Mouse (Mus musculus) E14TG2a.4 (cell line): ENCODE data around the gene Rcl1.

ENCODE experiments used
- CTCF ChIP-seq: conservative IDR thresholded peaks from 2 replicates; pipeline ENCODE4 v1.5.1; 2014; ENCODE audit warnings: low read length
- POU5F1 ChIP-seq: IDR thresholded peaks from 2 replicates; pipeline ENCODE4 v1.6.1; 2014; ENCODE audit warnings: low read length, borderline replicate concordance

- TF ChIP-seq CTCF (no peak), POU5F1 (no peak)
Observed at GRCm38 (mm10) chr19:29063009-29063408, 38.2 kb upstream of the Rcl1 start.
